Mouse (Mus musculus): ENCODE results near the gene Fam83g. TPM values are rescaled to one million over a fixed set of nuclear protein-coding genes. Genes with fewer than 3 reads are reported as not detected.

Gene Fam83g
- polyA plus RNA-seq, 1 experiment from 2014 or later, result 0.93 TPM

GRCm38 (mm10) chr11:61677709-61678108, 6.2 kb upstream of the Fam83g start:
- no peak overlapping the region for H3K4me2 ChIP-seq (ENCODE audit: low read length)
- H3K27me3 ChIP-seq (ENCODE audit: control insufficient read depth, insufficient read depth, low read length), result peaks cover 6% of the 10 kb centered on the region
- no peak overlapping the region for H3K4me3 ChIP-seq (ENCODE audit: control insufficient read depth in 1 of 2, insufficient read depth in 1 of 2, low read depth in 1 of 2, low read length in 2 of 2)
- no peak overlapping the region for H3K9ac ChIP-seq (ENCODE audit: low read length)
- no peak overlapping the region for H3K27ac ChIP-seq (replicated peaks in 1 of 2; ENCODE audit: control insufficient read depth in 1 of 2, insufficient read depth in 1 of 2, low read depth in 2 of 2, low read length in 2 of 2)
- 0 out of 4 replicates have a peak, but pooled peaks cover 0 to 3% of the 10 kb centered on the region in 2 experiments for H3K4me1 ChIP-seq (ENCODE audit: control insufficient read depth in 2 of 2, insufficient read depth in 2 of 2, low read length in 2 of 2)
- H3K36me3 ChIP-seq (ENCODE audit: control insufficient read depth, insufficient read depth, low read length), result no peaks in the 10 kb centered on the region
- ATAC-seq (ENCODE audit: insufficient number of reproducible peaks, insufficient read depth, low FRiP score, low read depth), result no peak
- no peaks in the 10 kb centered on the region for H3K9me3 ChIP-seq (ENCODE audit: control insufficient read depth, low read length)
- WGBS, result 87% methylated on average over 4 of the region's 4 CpGs

GRCm38 (mm10) chr11:61679091-61679866, 4.6 kb upstream of the Fam83g start:
- WGBS, result 69% methylated on average over 4 of the region's 4 CpGs
- H3K9ac ChIP-seq (ENCODE audit: low read length), result no peak overlapping the region

GRCm38 (mm10) chr11:61685119-61685725, 1.3 kb downstream of the Fam83g start:
- ATAC-seq (ENCODE audit: insufficient number of reproducible peaks, insufficient read depth, low FRiP score, low read depth), result no peak
- 0 out of 2 replicates have a peak overlapping the region, but pooled peaks have one; percentile 8 for H3K9ac ChIP-seq (ENCODE audit: low read length)

More at GRCm38 (mm10) chr11:61679091-61679866, 4.6 kb upstream of the Fam83g start:
- no peak for ATAC-seq (ENCODE audit: insufficient number of reproducible peaks, insufficient read depth, low FRiP score, low read depth)
- peaks cover 16% of the 10 kb centered on the region for H3K27me3 ChIP-seq (ENCODE audit: control insufficient read depth, insufficient read depth, low read length)
- no peaks in the 10 kb centered on the region for H3K36me3 ChIP-seq (ENCODE audit: control insufficient read depth, insufficient read depth, low read length)
- H3K9me3 ChIP-seq (ENCODE audit: control insufficient read depth, low read length), result no peaks in the 10 kb centered on the region
- H3K4me2 ChIP-seq (ENCODE audit: low read length), result no peak overlapping the region
- no peak overlapping the region for H3K27ac ChIP-seq (replicated peaks in 1 of 2; ENCODE audit: control insufficient read depth in 1 of 2, insufficient read depth in 1 of 2, low read depth in 2 of 2, low read length in 2 of 2)
- H3K4me3 ChIP-seq (ENCODE audit: control insufficient read depth in 1 of 2, insufficient read depth in 1 of 2, low read depth in 1 of 2, low read length in 2 of 2), result no peak overlapping the region
- peaks cover 8% of the 10 kb centered on the region in 2 experiments; a peak in 3 of 4 replicates for H3K4me1 ChIP-seq (ENCODE audit: control insufficient read depth in 2 of 2, insufficient read depth in 2 of 2, low read length in 2 of 2)

GRCm38 (mm10) chr11:61686141-61686540, 2.2 kb downstream of the Fam83g start:
- 0 out of 2 replicates have a peak overlapping the region, but pooled peaks have one; percentile 78 for H3K4me2 ChIP-seq (ENCODE audit: low read length)
- H3K9ac ChIP-seq (ENCODE audit: low read length), result no peak overlapping the region
- H3K27me3 ChIP-seq (ENCODE audit: control insufficient read depth, insufficient read depth, low read length), result peaks cover 16% of the 10 kb centered on the region
- H3K4me1 ChIP-seq (ENCODE audit: control insufficient read depth in 2 of 2, insufficient read depth in 2 of 2, low read length in 2 of 2), result peaks cover 42 to 59% of the 10 kb centered on the region in 2 experiments
- H3K4me3 ChIP-seq (ENCODE audit: control insufficient read depth in 1 of 2, insufficient read depth in 1 of 2, low read depth in 1 of 2, low read length in 2 of 2), result no peak overlapping the region
- H3K36me3 ChIP-seq (ENCODE audit: control insufficient read depth, insufficient read depth, low read length), result no peaks in the 10 kb centered on the region
- no peak overlapping the region for H3K27ac ChIP-seq (replicated peaks in 1 of 2; ENCODE audit: control insufficient read depth in 1 of 2, insufficient read depth in 1 of 2, low read depth in 2 of 2, low read length in 2 of 2)
- 14% methylated on average over 2 of the region's 2 CpGs for WGBS
- H3K9me3 ChIP-seq (ENCODE audit: control insufficient read depth, low read length), result no peaks in the 10 kb centered on the region
- ATAC-seq (ENCODE audit: insufficient number of reproducible peaks, insufficient read depth, low FRiP score, low read depth), result no peak

More at GRCm38 (mm10) chr11:61685119-61685725, 1.3 kb downstream of the Fam83g start:
- Histone ChIP-seq H3K36me3 (ENCODE audit: control insufficient read depth, insufficient read depth, low read length) (no peaks in the 10 kb centered on the region), H3K4me1 (ENCODE audit: control insufficient read depth in 2 of 2, insufficient read depth in 2 of 2, low read length in 2 of 2) (peaks cover 42 to 59% of the 10 kb centered on the region in 2 experiments), H3K4me2 (ENCODE audit: low read length) (peak overlapping the region; percentile 78), H3K4me3 (ENCODE audit: control insufficient read depth in 1 of 2, insufficient read depth in 1 of 2, low read depth in 1 of 2, low read length in 2 of 2) (peak overlapping the region in 1 of 2 experiments; percentile 42; a peak in 1 of 4 replicates), H3K27me3 (ENCODE audit: control insufficient read depth, insufficient read depth, low read length) (peaks cover 16% of the 10 kb centered on the region), H3K27ac (replicated peaks in 1 of 2; ENCODE audit: control insufficient read depth in 1 of 2, insufficient read depth in 1 of 2, low read depth in 2 of 2, low read length in 2 of 2) (no peak overlapping the region), H3K9me3 (ENCODE audit: control insufficient read depth, low read length) (no peaks in the 10 kb centered on the region)
- WGBS, result 47% methylated on average over 8 of the region's 8 CpGs

GRCm38 (mm10) chr11:61686906-61687453, 3.1 kb downstream of the Fam83g start:
- Histone ChIP-seq H3K4me2 (ENCODE audit: low read length) (no peak overlapping the region), H3K27ac (replicated peaks in 1 of 2; ENCODE audit: control insufficient read depth in 1 of 2, insufficient read depth in 1 of 2, low read depth in 2 of 2, low read length in 2 of 2) (no peak overlapping the region; a peak in 1 of 4 replicates), H3K9ac (ENCODE audit: low read length) (no peak overlapping the region), H3K27me3 (ENCODE audit: control insufficient read depth, insufficient read depth, low read length) (peaks cover 16% of the 10 kb centered on the region), H3K4me1 (ENCODE audit: control insufficient read depth in 2 of 2, insufficient read depth in 2 of 2, low read length in 2 of 2) (peaks cover 42 to 59% of the 10 kb centered on the region in 2 experiments), H3K4me3 (ENCODE audit: control insufficient read depth in 1 of 2, insufficient read depth in 1 of 2, low read depth in 1 of 2, low read length in 2 of 2) (no peak overlapping the region), H3K36me3 (ENCODE audit: control insufficient read depth, insufficient read depth, low read length) (no peaks in the 10 kb centered on the region), H3K9me3 (ENCODE audit: control insufficient read depth, low read length) (no peaks in the 10 kb centered on the region)
- ATAC-seq (ENCODE audit: insufficient number of reproducible peaks, insufficient read depth, low FRiP score, low read depth), result no peak
- WGBS, result 54% methylated on average over 10 of the region's 10 CpGs

- Histone ChIP-seq H3K9ac (ENCODE audit: low read length) (no peak overlapping the region), H3K27ac (replicated peaks in 1 of 2; ENCODE audit: control insufficient read depth in 1 of 2, insufficient read depth in 1 of 2, low read depth in 2 of 2, low read length in 2 of 2) (no peak overlapping the region), H3K27me3 (ENCODE audit: control insufficient read depth, insufficient read depth, low read length) (peaks cover 14% of the 10 kb centered on the region), H3K36me3 (ENCODE audit: control insufficient read depth, insufficient read depth, low read length) (no peaks in the 10 kb centered on the region), H3K4me2 (ENCODE audit: low read length) (no peak overlapping the region), H3K4me3 (ENCODE audit: control insufficient read depth in 1 of 2, insufficient read depth in 1 of 2, low read depth in 1 of 2, low read length in 2 of 2) (no peak overlapping the region), H3K4me1 (ENCODE audit: control insufficient read depth in 2 of 2, insufficient read depth in 2 of 2, low read length in 2 of 2) (peaks cover 42 to 59% of the 10 kb centered on the region in 2 experiments), H3K9me3 (ENCODE audit: control insufficient read depth, low read length) (no peaks in the 10 kb centered on the region)
- no peak; the same call in 1 of the 2 replicates for ATAC-seq (ENCODE audit: insufficient number of reproducible peaks, insufficient read depth, low FRiP score, low read depth)
- 41% methylated on average over 2 of the region's 2 CpGs for WGBS
Observed at GRCm38 (mm10) chr11:61687595-61687994, 3.7 kb downstream of the Fam83g start.

- Histone ChIP-seq H3K4me1 (ENCODE audit: control insufficient read depth in 2 of 2, insufficient read depth in 2 of 2, low read length in 2 of 2) (peaks cover 13 to 15% of the 10 kb centered on the region in 2 experiments), H3K9ac (ENCODE audit: low read length) (no peak overlapping the region), H3K27ac (replicated peaks in 1 of 2; ENCODE audit: control insufficient read depth in 1 of 2, insufficient read depth in 1 of 2, low read depth in 2 of 2, low read length in 2 of 2) (no peak overlapping the region), H3K27me3 (ENCODE audit: control insufficient read depth, insufficient read depth, low read length) (no peaks in the 10 kb centered on the region), H3K4me3 (ENCODE audit: control insufficient read depth in 1 of 2, insufficient read depth in 1 of 2, low read depth in 1 of 2, low read length in 2 of 2) (no peak overlapping the region), H3K4me2 (ENCODE audit: low read length) (no peak overlapping the region), H3K9me3 (ENCODE audit: control insufficient read depth, low read length) (no peaks in the 10 kb centered on the region), H3K36me3 (ENCODE audit: control insufficient read depth, insufficient read depth, low read length) (no peaks in the 10 kb centered on the region)
- 88% methylated on average over 5 of the region's 5 CpGs for WGBS
- ATAC-seq (ENCODE audit: insufficient number of reproducible peaks, insufficient read depth, low FRiP score, low read depth), result no peak
Observed at GRCm38 (mm10) chr11:61692996-61693395, 9.1 kb downstream of the Fam83g start.
